Comparison of ENCODE assay signal across 21 mouse cellular contexts in genomic region chr19:8727495-8728114, GRCm38 (mm10). TPM values are rescaled to one million over a fixed set of nuclear protein-coding genes. Genes with fewer than 3 reads are reported as not detected.
A peak's percentile ranks its signal among the peaks of the same experiment; 100 is the strongest.
DNase-seq lines count a peak whose midpoint lies in the region; ATAC-seq and TF ChIP-seq lines count a peak whose summit lies in the region.
"Had no signal": no experiment of that assay in that cellular context is flagged by ENCODE, and none has a peak within 500 bp of the region (broad histone marks: within the 10 kb centered on the region; RNA-seq: fewer than 3 reads in every experiment).

No protein-coding gene starts in this region.

- no peak overlapping the region for H3K9ac ChIP-seq in embryonic facial prominence, embryonic 12.5 days
- H3K9ac ChIP-seq in neural tube, embryonic 11.5 days (ENCODE audit: low read length): no peak overlapping the region
- no peak overlapping the region for H3K9ac ChIP-seq in neural tube, embryonic 15.5 days (replicated peaks)
- no peak overlapping the region for H3K9ac ChIP-seq in forebrain, embryonic 13.5 days
- H3K9ac ChIP-seq: embryonic facial prominence, embryonic 15.5 days; forebrain, embryonic 15.5 days; hindbrain, embryonic 15.5 days; lung, embryonic 15.5 days had no signal

- no peak for TF ChIP-seq CTCF in embryonic fibroblast, embryonic 13.5 days (IDR thresholded peaks at IDR 0.05; ENCODE audit: borderline replicate concordance, insufficient read depth, low read length)

- no peaks in the 10 kb centered on the region for H3K27me3 ChIP-seq in embryonic facial prominence, embryonic 12.5 days
- H3K27me3 ChIP-seq in embryonic facial prominence, embryonic 10.5 days (replicated peaks; ENCODE audit: low read depth, poor library complexity, severe bottlenecking): no peaks in the 10 kb centered on the region
- H3K27me3 ChIP-seq in neural tube, embryonic 11.5 days (ENCODE audit: control insufficient read depth, insufficient read depth, low read length): no peaks in the 10 kb centered on the region
- no peaks in the 10 kb centered on the region for H3K27me3 ChIP-seq in neural tube, embryonic 15.5 days (replicated peaks)
- H3K27me3 ChIP-seq in forebrain, embryonic 13.5 days: no peaks in the 10 kb centered on the region
- H3K27me3 ChIP-seq: embryonic facial prominence, embryonic 15.5 days; forebrain, embryonic 15.5 days; hindbrain, embryonic 15.5 days; lung, embryonic 15.5 days; megakaryocyte, embryonic 14.5 days had no signal

- H3K4me1 ChIP-seq in embryonic facial prominence, embryonic 12.5 days: peaks cover 16% of the 10 kb centered on the region
- H3K4me1 ChIP-seq in embryonic facial prominence, embryonic 10.5 days: peaks cover 15% of the 10 kb centered on the region; the same call in 1 of the 2 replicates
- peaks cover 12% of the 10 kb centered on the region for H3K4me1 ChIP-seq in neural tube, embryonic 11.5 days (ENCODE audit: control insufficient read depth, insufficient read depth, low read length)
- peaks cover 20% of the 10 kb centered on the region for H3K4me1 ChIP-seq in neural tube, embryonic 15.5 days
- H3K4me1 ChIP-seq in embryonic fibroblast, embryonic 13.5 days (ENCODE audit: control insufficient read depth, insufficient read depth, low read length): 0 out of 2 replicates have a peak, but pooled peaks cover 2% of the 10 kb centered on the region
- peaks cover 26% of the 10 kb centered on the region for H3K4me1 ChIP-seq in forebrain, embryonic 13.5 days

- peaks cover 27% of the 10 kb centered on the region for H3K36me3 ChIP-seq in embryonic facial prominence, embryonic 12.5 days
- peaks cover 32% of the 10 kb centered on the region for H3K36me3 ChIP-seq in embryonic facial prominence, embryonic 10.5 days (replicated peaks)
- H3K36me3 ChIP-seq in neural tube, embryonic 11.5 days (ENCODE audit: control insufficient read depth, insufficient read depth, low read length): peaks cover 6% of the 10 kb centered on the region
- peaks cover 26% of the 10 kb centered on the region for H3K36me3 ChIP-seq in neural tube, embryonic 15.5 days
- H3K36me3 ChIP-seq in forebrain, embryonic 13.5 days (ENCODE audit: poor library complexity, severe bottlenecking): peaks cover 28% of the 10 kb centered on the region

- no peaks in the 10 kb centered on the region for H3K9me3 ChIP-seq in embryonic facial prominence, embryonic 12.5 days
- H3K9me3 ChIP-seq in embryonic facial prominence, embryonic 10.5 days: no peaks in the 10 kb centered on the region
- no peaks in the 10 kb centered on the region for H3K9me3 ChIP-seq in neural tube, embryonic 11.5 days (ENCODE audit: control insufficient read depth, low read length)
- H3K9me3 ChIP-seq in neural tube, embryonic 15.5 days (replicated peaks): no peaks in the 10 kb centered on the region
- H3K9me3 ChIP-seq in forebrain, embryonic 13.5 days (replicated peaks): no peaks in the 10 kb centered on the region
- H3K9me3 ChIP-seq: embryonic facial prominence, embryonic 15.5 days; forebrain, embryonic 15.5 days; hindbrain, embryonic 15.5 days; lung, embryonic 15.5 days had no signal

- DNase-seq in embryonic facial prominence, embryonic 10.5 days (ENCODE audit: low spot score): no peak
- no peak for DNase-seq in neural tube, embryonic 11.5 days (ENCODE audit: low spot score)
- DNase-seq in frontal cortex, postnatal 25 days (ENCODE audit: low spot score in 2 of 2): no peak
- no peak for DNase-seq in left cerebral cortex, postnatal 25 days (ENCODE audit: low spot score in 2 of 2)
- DNase-seq: B cell, adult 2 months; cerebellum, postnatal 14 days; gastrocnemius, adult 2 months; heart, adult 2 months; kidney, adult 11 months; kidney, postnatal 25 days; right cerebral cortex, postnatal 25 days; thymus, postnatal 25 days had no signal

- intact Hi-C loops in left cerebral cortex, postnatal 25 days (cut with DNase I): no loop called here

- H3K27ac ChIP-seq in embryonic facial prominence, embryonic 12.5 days: peak overlapping the region; percentile 41; the same call in 1 of the 2 replicates
- no peak overlapping the region for H3K27ac ChIP-seq in embryonic facial prominence, embryonic 10.5 days (replicated peaks)
- 0 out of 2 replicates have a peak overlapping the region, but pooled peaks have one; percentile 8 for H3K27ac ChIP-seq in neural tube, embryonic 11.5 days (ENCODE audit: low read depth, low read length)
- no peak overlapping the region for H3K27ac ChIP-seq in neural tube, embryonic 15.5 days (replicated peaks)
- no peak overlapping the region for H3K27ac ChIP-seq in embryonic fibroblast, embryonic 13.5 days (ENCODE audit: insufficient read depth, low read length)
- H3K27ac ChIP-seq in forebrain, embryonic 13.5 days: no peak overlapping the region
- H3K27ac ChIP-seq: embryonic facial prominence, embryonic 15.5 days; forebrain, embryonic 15.5 days; gastrocnemius, adult 2 months; heart, adult 2 months; hindbrain, embryonic 15.5 days; lung, embryonic 15.5 days had no signal

- 31% methylated on average over 5 of the region's 5 CpGs for WGBS in embryonic facial prominence, embryonic 12.5 days
- WGBS in embryonic facial prominence, embryonic 10.5 days: 20% methylated on average over 5 of the region's 5 CpGs
- 29% methylated on average over 5 of the region's 5 CpGs for WGBS in neural tube, embryonic 11.5 days
- WGBS in neural tube, embryonic 15.5 days: 28% methylated on average over 5 of the region's 5 CpGs
- WGBS in forebrain, embryonic 13.5 days: 19% methylated on average over 5 of the region's 5 CpGs

- TF ChIP-seq POLR2A in embryonic fibroblast, embryonic 13.5 days (IDR thresholded peaks at IDR 0.05; ENCODE audit: low read depth, low read length): peak; percentile 69

- no peak overlapping the region for H3K4me3 ChIP-seq in embryonic facial prominence, embryonic 12.5 days
- H3K4me3 ChIP-seq in embryonic facial prominence, embryonic 10.5 days: no peak overlapping the region
- no peak overlapping the region for H3K4me3 ChIP-seq in neural tube, embryonic 11.5 days (ENCODE audit: low read depth, low read length)
- no peak overlapping the region for H3K4me3 ChIP-seq in neural tube, embryonic 15.5 days (replicated peaks)
- no peak overlapping the region for H3K4me3 ChIP-seq in embryonic fibroblast, embryonic 13.5 days (ENCODE audit: insufficient read depth, low read length)
- H3K4me3 ChIP-seq in forebrain, embryonic 13.5 days: no peak overlapping the region
- H3K4me3 ChIP-seq: embryonic facial prominence, embryonic 15.5 days; forebrain, embryonic 15.5 days; gastrocnemius, adult 2 months; heart, adult 2 months; hindbrain, embryonic 15.5 days; lung, embryonic 15.5 days; megakaryocyte, embryonic 14.5 days had no signal

- H3K4me2 ChIP-seq in embryonic facial prominence, embryonic 12.5 days (replicated peaks): no peak overlapping the region
- no peak overlapping the region for H3K4me2 ChIP-seq in neural tube, embryonic 11.5 days (ENCODE audit: low read depth)
- H3K4me2 ChIP-seq in neural tube, embryonic 15.5 days: no peak overlapping the region
- H3K4me2 ChIP-seq in forebrain, embryonic 13.5 days: no peak overlapping the region
- H3K4me2 ChIP-seq: embryonic facial prominence, embryonic 15.5 days; forebrain, embryonic 15.5 days; hindbrain, embryonic 15.5 days; lung, embryonic 15.5 days had no signal

- ATAC-seq in embryonic facial prominence, embryonic 12.5 days (ENCODE audit: insufficient number of reproducible peaks, insufficient read depth, low FRiP score, low TSS enrichment): no peak
- no peak for ATAC-seq in neural tube, embryonic 11.5 days (ENCODE audit: insufficient read depth, low FRiP score, low TSS enrichment)
- no peak for ATAC-seq in neural tube, embryonic 15.5 days (ENCODE audit: low FRiP score)
- ATAC-seq in forebrain, embryonic 13.5 days: no peak
- ATAC-seq: forebrain, embryonic 15.5 days had no signal

RNA-seq across cellular contexts. Expression of gene Slc3a2, which starts 4.4 kb away (rescaled TPM):
- 119 and 122 TPM in 2 replicates for polyA plus RNA-seq in embryonic facial prominence, embryonic 12.5 days (2016; fragmentation: Nextera tagmentation; extraction: Ambion mirVana)
- 125 and 127 TPM in 2 replicates for polyA plus RNA-seq in embryonic facial prominence, embryonic 10.5 days (2016; fragmentation: Nextera tagmentation; extraction: Ambion mirVana)
- 132 and 135 TPM in 2 replicates for polyA plus RNA-seq in neural tube, embryonic 11.5 days (2014; fragmentation: Nextera tagmentation; extraction: Ambion mirVana)
- polyA plus RNA-seq in neural tube, embryonic 15.5 days (2015; fragmentation: Nextera tagmentation; extraction: Ambion mirVana): 158 and 159 TPM in 2 replicates
- polyA plus RNA-seq in embryonic fibroblast, embryonic 13.5 days (2011; ENCODE audit: insufficient read length, low read depth, missing spikeins): 203 and 309 TPM in 2 replicates
- 100 to 1,000 TPM; 148 to 161 TPM for total RNA-seq in left cerebral cortex, postnatal 25 days (2021)
- polyA plus RNA-seq in forebrain, embryonic 13.5 days (2015; fragmentation: Nextera tagmentation; extraction: Ambion mirVana): 135 and 143 TPM in 2 replicates

RNA-seq across cellular contexts. Expression of gene Wdr74, which starts 8.0 kb away (rescaled TPM):
- polyA plus RNA-seq in embryonic facial prominence, embryonic 12.5 days (2016; fragmentation: Nextera tagmentation; extraction: Ambion mirVana): 88.5 and 98.3 TPM in 2 replicates
- 117 and 127 TPM in 2 replicates for polyA plus RNA-seq in embryonic facial prominence, embryonic 10.5 days (2016; fragmentation: Nextera tagmentation; extraction: Ambion mirVana)
- 87.8 and 92.8 TPM in 2 replicates for polyA plus RNA-seq in neural tube, embryonic 11.5 days (2014; fragmentation: Nextera tagmentation; extraction: Ambion mirVana)
- polyA plus RNA-seq in neural tube, embryonic 15.5 days (2015; fragmentation: Nextera tagmentation; extraction: Ambion mirVana): 91.0 and 95.2 TPM in 2 replicates
- polyA plus RNA-seq in embryonic fibroblast, embryonic 13.5 days (2011; ENCODE audit: insufficient read length, low read depth, missing spikeins): 46.5 and 52.3 TPM in 2 replicates
- 10 to 100 TPM; 46.0 to 58.5 TPM for total RNA-seq in left cerebral cortex, postnatal 25 days (2021)
- polyA plus RNA-seq in forebrain, embryonic 13.5 days (2015; fragmentation: Nextera tagmentation; extraction: Ambion mirVana): 92.0 and 97.4 TPM in 2 replicates

RNA-seq across cellular contexts. Expression of gene 1700092M07Rik, which starts 12.9 kb away (rescaled TPM):
- 2.6 and 2.7 TPM in 2 replicates for polyA plus RNA-seq in embryonic facial prominence, embryonic 12.5 days (2016; fragmentation: Nextera tagmentation; extraction: Ambion mirVana)
- 3.4 and 3.5 TPM in 2 replicates for polyA plus RNA-seq in embryonic facial prominence, embryonic 10.5 days (2016; fragmentation: Nextera tagmentation; extraction: Ambion mirVana)
- 1.4 and 2.1 TPM in 2 replicates for polyA plus RNA-seq in neural tube, embryonic 11.5 days (2014; fragmentation: Nextera tagmentation; extraction: Ambion mirVana)
- polyA plus RNA-seq in neural tube, embryonic 15.5 days (2015; fragmentation: Nextera tagmentation; extraction: Ambion mirVana): 1.5 and 2.2 TPM in 2 replicates
- not detected in 2 replicates for polyA plus RNA-seq in embryonic fibroblast, embryonic 13.5 days (2011; ENCODE audit: insufficient read length, low read depth, missing spikeins)
- total RNA-seq in left cerebral cortex, postnatal 25 days (2021): 1 to 10 TPM; 1.1 to 1.5 TPM
- polyA plus RNA-seq in forebrain, embryonic 13.5 days (2015; fragmentation: Nextera tagmentation; extraction: Ambion mirVana): 1.9 and 3.7 TPM in 2 replicates
- total RNA-seq: gastrocnemius, adult 2 months had no signal

RNA-seq across cellular contexts. Expression of gene Stx5a, which starts 13.6 kb away (rescaled TPM):
- 165 and 172 TPM in 2 replicates for polyA plus RNA-seq in embryonic facial prominence, embryonic 12.5 days (2016; fragmentation: Nextera tagmentation; extraction: Ambion mirVana)
- polyA plus RNA-seq in embryonic facial prominence, embryonic 10.5 days (2016; fragmentation: Nextera tagmentation; extraction: Ambion mirVana): 97.0 and 108 TPM in 2 replicates
- polyA plus RNA-seq in neural tube, embryonic 11.5 days (2014; fragmentation: Nextera tagmentation; extraction: Ambion mirVana): 97.6 and 103 TPM in 2 replicates
- polyA plus RNA-seq in neural tube, embryonic 15.5 days (2015; fragmentation: Nextera tagmentation; extraction: Ambion mirVana): 124 and 127 TPM in 2 replicates
- polyA plus RNA-seq in embryonic fibroblast, embryonic 13.5 days (2011; ENCODE audit: insufficient read length, low read depth, missing spikeins): 97.6 and 114 TPM in 2 replicates
- 10 to 100 TPM; 61.5 to 70.1 TPM for total RNA-seq in left cerebral cortex, postnatal 25 days (2021)
- polyA plus RNA-seq in forebrain, embryonic 13.5 days (2015; fragmentation: Nextera tagmentation; extraction: Ambion mirVana): 117 and 118 TPM in 2 replicates

RNA-seq across cellular contexts. Expression of gene Nxf1, which starts 29.3 kb away (rescaled TPM):
- 218 and 221 TPM in 2 replicates for polyA plus RNA-seq in embryonic facial prominence, embryonic 12.5 days (2016; fragmentation: Nextera tagmentation; extraction: Ambion mirVana)
- polyA plus RNA-seq in embryonic facial prominence, embryonic 10.5 days (2016; fragmentation: Nextera tagmentation; extraction: Ambion mirVana): 254 and 269 TPM in 2 replicates
- 243 and 245 TPM in 2 replicates for polyA plus RNA-seq in neural tube, embryonic 11.5 days (2014; fragmentation: Nextera tagmentation; extraction: Ambion mirVana)
- polyA plus RNA-seq in neural tube, embryonic 15.5 days (2015; fragmentation: Nextera tagmentation; extraction: Ambion mirVana): 127 and 140 TPM in 2 replicates
- 172 and 183 TPM in 2 replicates for polyA plus RNA-seq in embryonic fibroblast, embryonic 13.5 days (2011; ENCODE audit: insufficient read length, low read depth, missing spikeins)
- 10 to 100 TPM; 87.4 to 92.0 TPM for total RNA-seq in left cerebral cortex, postnatal 25 days (2021)
- 194 and 211 TPM in 2 replicates for polyA plus RNA-seq in forebrain, embryonic 13.5 days (2015; fragmentation: Nextera tagmentation; extraction: Ambion mirVana)

Comparison
In these comparisons a context has a peak if more than half of its experiments do, and no peak if none do; other contexts are left out.
1. H3K27ac ChIP-seq: peak in embryonic facial prominence, embryonic 12.5 days (single experiment) and neural tube, embryonic 11.5 days (single experiment); none in embryonic facial prominence, embryonic 10.5 days (single experiment), neural tube, embryonic 15.5 days (single experiment), embryonic fibroblast, embryonic 13.5 days (single experiment) and forebrain, embryonic 13.5 days (single experiment).